Mouse (Mus musculus): Measurements from ENCODE around the gene Heatr6.
A peak's percentile ranks its signal among the peaks of the same experiment; 100 is the strongest.

The Heatr6 gene

DNA sequence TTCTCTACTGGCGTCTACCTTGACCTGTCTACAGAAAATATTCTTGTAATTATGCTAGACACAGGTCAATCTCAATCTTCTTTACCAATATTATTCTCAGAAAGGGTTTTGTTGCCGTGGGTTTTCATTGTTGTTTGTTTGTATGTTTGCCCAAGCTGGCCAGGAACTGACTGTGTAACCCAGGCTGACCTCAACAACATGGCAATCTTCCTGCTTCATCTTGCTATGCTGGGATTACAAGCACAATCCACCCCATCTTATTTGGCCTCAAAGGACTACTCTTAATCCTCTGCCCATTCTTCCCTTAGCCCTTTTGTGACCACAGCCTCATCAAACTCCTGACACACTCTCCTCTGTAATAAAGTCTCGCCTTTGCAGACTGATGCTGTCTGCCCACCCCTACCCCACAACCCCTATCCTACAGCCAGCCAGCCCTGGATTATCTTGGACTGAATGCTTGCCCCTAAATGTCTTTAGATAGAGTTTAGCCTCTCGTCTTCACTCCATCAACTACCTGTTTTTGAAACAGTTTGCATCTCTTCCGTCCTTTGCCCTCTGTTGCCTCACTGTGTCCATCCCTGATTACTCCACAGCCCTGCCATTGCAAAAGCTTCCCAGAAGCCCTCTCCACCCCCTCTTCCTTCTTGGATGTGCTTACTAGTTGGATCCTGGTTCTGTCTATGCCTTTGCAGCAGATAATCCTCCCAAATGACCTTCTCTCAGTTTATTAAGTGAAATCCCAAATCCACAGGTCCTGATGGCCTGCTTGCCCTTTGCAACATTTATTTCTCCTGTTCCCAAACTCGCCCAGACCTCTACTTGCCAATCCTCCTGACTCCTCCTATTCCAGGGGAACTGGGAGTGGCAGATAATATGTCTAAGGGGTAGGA lies 5.9 kb upstream of the Heatr6 start:
- DNase-seq (ENCODE audit: low spot score): no peak

DNA sequence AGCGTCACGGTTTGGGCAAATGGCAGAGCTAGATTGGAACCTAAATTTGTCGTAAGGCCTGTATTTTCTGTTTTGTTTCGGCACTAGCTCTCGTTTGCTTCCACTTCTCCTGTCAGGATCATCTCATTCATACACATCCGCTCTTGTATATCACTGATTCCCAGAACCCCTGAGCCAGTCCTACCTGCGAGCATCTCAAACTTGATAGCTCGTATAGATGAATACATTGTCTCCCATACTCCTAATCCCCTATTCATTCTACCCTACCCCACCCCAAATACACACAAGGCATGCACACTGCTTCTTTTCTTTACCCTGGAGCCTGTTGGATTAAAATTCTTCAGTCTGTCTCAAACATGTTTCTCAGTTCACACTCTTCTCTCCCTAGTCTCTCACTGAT lies 731 bp downstream of the Heatr6 start:
- DNase-seq (ENCODE audit: low spot score): no peak

GRCm38 (mm10) chr11:83767306-83767705 lies 13.8 kb downstream of the Heatr6 start:
- DNase-seq (ENCODE audit: low spot score): no peak

DNA sequence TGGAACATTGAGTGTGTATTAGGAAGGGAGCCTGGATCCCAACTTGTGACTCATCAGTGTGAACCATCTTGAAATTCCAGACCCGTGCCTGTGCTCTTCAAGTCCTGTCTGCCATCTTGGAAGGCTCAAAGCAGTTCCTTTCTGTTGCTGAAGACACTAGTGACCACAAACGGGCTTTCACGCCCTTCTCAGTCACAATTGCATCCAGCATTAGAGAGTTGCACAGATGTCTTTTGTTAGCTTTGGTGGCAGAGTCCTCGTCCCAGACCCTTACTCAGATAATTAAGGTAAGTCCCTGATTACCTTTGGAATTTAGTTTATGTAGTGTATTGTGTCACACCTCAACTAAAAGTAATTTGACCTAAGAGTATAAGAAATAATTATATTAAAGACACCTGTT lies 15.5 kb downstream of the Heatr6 start:
- no peak for DNase-seq (ENCODE audit: low spot score)

DNA sequence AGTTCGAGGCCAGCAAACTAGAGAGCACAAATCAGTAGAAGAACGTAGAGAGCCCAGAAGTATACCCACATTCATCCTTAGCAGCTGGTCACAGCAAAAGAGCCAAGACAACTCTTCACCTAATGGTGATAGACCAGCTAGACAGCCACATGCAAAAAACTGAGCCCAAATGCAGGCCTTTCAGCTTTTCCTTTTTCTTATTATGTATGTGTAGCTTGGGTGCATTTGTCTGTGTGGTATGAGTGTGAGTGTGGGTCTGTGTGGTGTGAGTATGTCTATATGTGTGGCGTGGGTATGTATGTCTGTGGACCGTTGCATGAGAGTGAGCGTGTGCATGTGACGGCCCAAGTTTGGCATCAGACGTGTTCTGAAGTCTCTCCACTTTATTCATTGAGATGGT lies 17.5 kb downstream of the Heatr6 start:
- no peak for DNase-seq (ENCODE audit: low spot score)

DNA sequence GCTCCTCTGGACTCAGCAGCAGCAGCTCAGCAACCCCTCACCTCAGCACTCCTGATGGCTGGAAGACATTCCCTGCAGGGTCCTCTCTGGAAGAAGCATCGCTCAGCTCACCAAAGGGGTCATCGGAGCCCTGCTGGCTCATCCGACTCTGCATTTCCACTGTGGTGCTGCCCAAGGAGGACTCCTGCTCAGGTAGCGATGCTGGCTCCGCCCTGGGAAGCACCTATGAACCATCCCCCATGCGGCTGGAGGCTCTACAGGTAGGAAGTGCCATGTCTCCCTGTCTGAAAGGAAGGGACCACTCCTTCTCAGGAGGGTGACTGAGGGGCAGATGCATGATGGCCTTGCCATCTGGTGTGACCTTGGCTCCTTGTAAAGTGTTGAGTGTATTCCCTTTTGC lies 18.8 kb downstream of the Heatr6 start:
- DNase-seq (ENCODE audit: low spot score): no peak

DNA sequence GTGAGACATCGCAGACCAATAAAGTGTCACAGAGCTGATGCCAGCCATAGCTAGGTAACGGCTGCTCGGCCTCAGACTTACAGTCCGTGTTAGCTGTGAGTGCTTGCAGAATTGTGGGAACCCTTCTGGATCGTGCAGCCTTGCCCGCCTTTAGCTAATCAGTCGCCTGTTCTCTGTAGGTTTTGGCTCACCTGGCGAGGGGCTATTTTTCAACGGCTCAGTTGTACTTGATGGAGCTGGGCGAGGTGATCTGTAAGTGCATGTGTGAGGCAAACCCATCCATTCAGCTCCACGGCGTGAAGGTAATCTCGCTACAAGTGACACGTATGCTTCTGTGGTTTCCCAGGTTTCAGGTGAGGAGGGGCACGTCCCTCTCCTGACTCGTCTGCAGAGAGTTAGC lies 20.2 kb downstream of the Heatr6 start:
- DNase-seq (ENCODE audit: low spot score): no peak

GRCm38 (mm10) chr11:83774324-83774723 lies 20.8 kb downstream of the Heatr6 start:
- no peak for DNase-seq (ENCODE audit: low spot score)

GRCm38 (mm10) chr11:83776798-83777197 lies 23.3 kb downstream of the Heatr6 start:
- DNase-seq (ENCODE audit: low spot score): no peak

DNA sequence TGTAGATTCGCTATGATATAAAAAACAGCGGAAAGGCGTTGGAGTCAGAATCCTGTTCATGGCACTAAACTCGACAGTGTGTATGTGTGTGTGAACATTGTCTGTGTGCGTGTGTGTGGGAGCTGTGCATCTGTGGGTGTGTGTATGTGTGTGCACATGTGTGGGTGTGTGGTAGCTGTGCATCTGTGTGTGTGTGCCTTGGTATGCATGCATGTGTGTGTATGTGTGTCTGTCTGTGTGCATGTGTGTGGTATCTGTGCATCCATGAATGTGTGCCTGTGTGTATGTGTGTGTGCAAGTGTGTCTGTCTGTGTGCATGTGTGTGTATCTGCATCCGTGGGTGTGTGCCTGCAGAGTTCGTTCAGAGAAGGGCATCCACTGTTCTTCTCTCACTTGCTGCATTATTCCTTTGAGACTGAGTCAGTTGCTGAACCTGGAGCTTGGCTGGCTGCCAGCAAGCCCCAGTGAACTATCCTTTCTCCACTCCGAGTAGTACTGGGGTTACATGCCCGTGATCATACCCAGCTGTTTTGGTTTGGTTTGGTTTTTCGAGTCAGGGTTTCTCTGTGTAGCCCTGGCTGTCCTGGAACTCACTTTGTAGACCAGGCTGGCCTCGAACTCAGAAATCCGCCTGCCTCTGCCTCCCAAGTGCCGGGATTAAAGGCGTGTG lies 30.6 kb downstream of the Heatr6 start:
- no peak for DNase-seq (ENCODE audit: low spot score)

- peak; percentile 5 for DNase-seq (ENCODE audit: low spot score)
Observed at GRCm38 (mm10) chr11:83784661-83785060, 31.2 kb downstream of the Heatr6 start.

DNA sequence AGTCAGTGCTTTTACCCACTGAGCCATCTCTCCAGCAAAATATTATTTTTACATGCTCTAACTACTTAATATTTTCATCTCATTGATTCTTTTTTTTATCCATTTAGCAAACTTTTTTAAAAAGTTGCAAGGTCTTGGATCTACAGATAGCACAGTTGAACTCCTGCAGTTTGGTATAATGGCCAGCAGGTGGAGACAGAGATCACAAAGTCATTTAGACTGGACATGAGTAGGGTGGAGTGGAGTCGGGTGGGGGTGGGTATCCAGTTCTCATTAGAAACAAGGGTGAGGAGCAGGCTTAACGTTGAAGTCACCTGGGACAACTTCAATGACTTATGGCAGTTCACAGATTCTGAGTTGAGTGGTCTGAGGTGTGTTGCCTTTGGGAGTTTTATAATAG lies 31.9 kb downstream of the Heatr6 start:
- DNase-seq (ENCODE audit: low spot score): peak; percentile 27

GRCm38 (mm10) chr11:83786835-83787234 lies 33.3 kb downstream of the Heatr6 start:
- no peak for DNase-seq (ENCODE audit: low spot score)

GRCm38 (mm10) chr11:83787401-83788021 lies 34.0 kb downstream of the Heatr6 start:
- no peak for DNase-seq (ENCODE audit: low spot score)

DNA sequence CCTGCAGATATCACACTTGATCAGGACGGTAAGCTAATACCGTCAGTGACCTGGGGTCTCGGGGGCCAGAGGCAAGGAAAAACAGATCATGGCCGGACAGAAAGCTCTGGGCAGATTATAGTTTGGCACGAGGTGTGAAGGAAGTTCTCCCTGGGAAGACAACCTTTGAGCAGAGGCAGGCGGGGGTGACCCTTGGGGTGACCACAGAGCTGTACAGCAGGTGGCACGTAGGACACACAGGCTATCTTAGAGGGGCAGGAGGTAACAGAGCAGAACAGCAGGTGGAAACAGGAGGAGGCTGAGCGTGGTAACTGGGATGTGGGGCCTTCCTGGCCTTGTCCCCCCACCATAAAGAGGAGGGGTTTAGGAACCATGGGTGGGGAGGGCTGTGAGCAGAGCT lies 34.8 kb downstream of the Heatr6 start:
- DNase-seq (ENCODE audit: low spot score): no peak

- peak; percentile 67 for DNase-seq (ENCODE audit: low spot score)
Observed at GRCm38 (mm10) chr11:83789259-83789658, 35.8 kb downstream of the Heatr6 start.

GRCm38 (mm10) chr11:83791133-83791532 lies 37.6 kb downstream of the Heatr6 start:
- no peak for DNase-seq (ENCODE audit: low spot score)

- no peak for DNase-seq (ENCODE audit: low spot score)
Observed at GRCm38 (mm10) chr11:83792316-83792914, 38.9 kb downstream of the Heatr6 start.

DNA sequence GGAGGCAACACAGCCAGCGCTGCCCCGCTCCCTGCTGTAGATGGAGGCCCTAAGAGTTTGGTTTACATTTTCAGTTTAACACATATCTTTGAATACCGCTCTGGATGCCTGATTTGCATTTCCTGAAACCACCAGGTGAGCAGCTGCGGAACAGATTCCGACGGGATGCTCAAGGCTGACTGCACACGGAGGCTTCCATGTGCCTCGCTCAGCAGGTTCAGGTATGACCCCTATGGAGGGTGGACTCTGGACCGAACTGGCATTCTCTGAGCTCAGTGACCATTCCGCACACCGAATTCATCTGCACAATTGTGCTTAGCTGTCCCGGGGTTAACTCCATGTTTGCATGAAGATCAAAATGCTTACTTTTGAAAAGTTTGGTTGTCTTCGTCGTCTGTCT lies 39.8 kb downstream of the Heatr6 start:
- no peak for DNase-seq (ENCODE audit: low spot score)

- no peak for DNase-seq (ENCODE audit: low spot score)
Observed at GRCm38 (mm10) chr11:83796112-83796511, 42.6 kb downstream of the Heatr6 start.

- no peak for DNase-seq (ENCODE audit: low spot score)
Observed at GRCm38 (mm10) chr11:83796980-83797608, 43.6 kb downstream of the Heatr6 start.

- DNase-seq (ENCODE audit: low spot score): no peak
Observed at GRCm38 (mm10) chr11:83799871-83800430, 46.5 kb downstream of the Heatr6 start.
